Mouse (Mus musculus) heart, postnatal 0 days (tissue): ENCODE results near the gene Nudt22.

Experiments used
- CTCF ChIP-seq: IDR thresholded peaks from 2 replicates; pipeline ENCODE4 v1.5.1; 2016; ENCODE audit warnings: antibody characterized with exemption, control low read depth, low read depth
- EP300 ChIP-seq: IDR thresholded peaks from 2 replicates; pipeline ENCODE4 v1.6.1; 2016; ENCODE audit warnings: antibody characterized with exemption, low read depth

GRCm38 (mm10) chr19:7040637-7041130 is 44.8 kb upstream of the Nudt22 start:
- TF ChIP-seq EP300 (no peak), CTCF (no peak)
